Mouse (Mus musculus) CD4-positive helper T cell, adult 2 months (primary cell): ENCODE results near the gene Mrto4.
"Not testable (repeated sequence)": the region's sequence is repeated elsewhere in the genome, so short reads cannot be mapped to it uniquely, and the experiment has no call there.

Experiments used
- DNase-seq: peaks from one replicate; pipeline ENCODE4 v3.0.0-alpha.2; 2012; ENCODE audit warnings: low read depth, missing footprints, low spot score

Mrto4 gene

DNA sequence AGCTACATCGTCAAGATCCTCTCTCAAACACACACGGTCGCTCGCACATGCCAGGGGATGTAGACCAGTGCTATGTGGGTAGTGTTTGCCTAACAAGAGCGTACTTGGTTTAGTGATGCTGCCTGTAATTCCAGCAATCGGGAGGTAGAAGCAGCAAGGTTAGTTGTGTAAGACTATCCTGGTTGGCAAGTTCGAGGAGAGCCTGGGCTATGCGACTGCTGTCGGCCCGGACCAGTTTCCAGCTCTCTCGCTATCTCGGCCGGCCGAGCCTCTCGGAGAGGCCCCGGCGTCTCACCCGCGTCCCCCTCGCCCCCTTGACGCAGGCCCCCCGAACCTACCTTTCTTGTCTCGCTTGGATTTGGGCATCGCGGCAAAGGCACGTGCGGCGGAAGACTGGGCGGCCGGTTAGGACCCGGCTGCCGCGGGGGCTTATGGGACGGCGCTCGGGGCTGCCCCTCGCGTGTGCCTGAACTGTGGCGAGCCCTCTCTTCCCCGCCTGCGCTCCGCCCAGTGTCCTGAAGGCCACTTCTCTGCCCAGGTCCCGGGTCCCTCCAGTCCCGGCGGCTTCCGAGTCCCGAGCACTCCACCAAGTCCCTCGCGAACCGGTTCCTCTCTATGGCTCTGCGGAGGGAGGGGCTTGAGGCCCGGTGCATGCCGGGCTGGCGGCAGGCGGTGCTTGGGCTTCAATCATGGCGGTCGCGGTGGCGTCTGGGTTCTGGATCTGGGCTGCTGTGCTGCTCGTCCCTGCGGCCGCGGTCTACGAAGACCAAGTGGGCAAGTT lies at the start of gene Mrto4, which contains the start of the genes Emc1 and Ubr4:
Gene Mrto4, minus strand, starts transcription at position 646 of the 781 bp plus-strand sequence.
Gene Emc1, plus strand, starts transcription at position 657 of the 781 bp plus-strand sequence.
Gene Ubr4, plus strand, starts transcription at position 679 of the 781 bp plus-strand sequence.
- peak; percentile 88 for DNase-seq

GRCm38 (mm10) chr4:139400487-139400886 lies 48.1 kb upstream of the Mrto4 start:
- DNase-seq: no peak

- no peak for DNase-seq
Measured at GRCm38 (mm10) chr4:139395431-139395830, 43.1 kb upstream of the Mrto4 start.

- no peak for DNase-seq
Measured at GRCm38 (mm10) chr4:139389557-139389956, 37.2 kb upstream of the Mrto4 start.

- DNase-seq: no peak
Measured at GRCm38 (mm10) chr4:139386869-139387319, 34.5 kb upstream of the Mrto4 start.

GRCm38 (mm10) chr4:139385841-139386240 lies 33.5 kb upstream of the Mrto4 start:
- DNase-seq: not testable (repeated sequence)

- no peak for DNase-seq
Measured at GRCm38 (mm10) chr4:139382231-139382630, 29.9 kb upstream of the Mrto4 start.

DNA sequence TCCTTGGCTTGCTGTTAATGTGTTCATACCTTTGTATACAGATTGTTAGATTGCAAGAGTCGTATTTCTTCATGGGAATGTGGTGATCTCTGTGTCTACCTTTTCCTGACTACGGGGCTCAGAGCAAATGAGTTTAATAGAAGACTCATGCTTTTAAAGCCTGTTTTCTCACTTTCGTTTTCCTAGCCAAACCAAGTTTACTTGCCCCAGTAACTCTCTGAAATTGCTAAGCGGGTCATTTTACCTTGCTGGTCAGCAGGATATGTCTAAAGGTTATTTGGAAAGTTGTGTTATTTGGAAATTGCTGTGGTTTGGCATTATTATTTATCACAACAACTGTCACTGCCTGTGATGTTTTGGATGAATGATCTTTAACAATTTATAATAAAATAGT lies 29.1 kb upstream of the Mrto4 start:
- no peak for DNase-seq

GRCm38 (mm10) chr4:139380775-139381451 lies 28.5 kb upstream of the Mrto4 start:
- DNase-seq: no peak

DNA sequence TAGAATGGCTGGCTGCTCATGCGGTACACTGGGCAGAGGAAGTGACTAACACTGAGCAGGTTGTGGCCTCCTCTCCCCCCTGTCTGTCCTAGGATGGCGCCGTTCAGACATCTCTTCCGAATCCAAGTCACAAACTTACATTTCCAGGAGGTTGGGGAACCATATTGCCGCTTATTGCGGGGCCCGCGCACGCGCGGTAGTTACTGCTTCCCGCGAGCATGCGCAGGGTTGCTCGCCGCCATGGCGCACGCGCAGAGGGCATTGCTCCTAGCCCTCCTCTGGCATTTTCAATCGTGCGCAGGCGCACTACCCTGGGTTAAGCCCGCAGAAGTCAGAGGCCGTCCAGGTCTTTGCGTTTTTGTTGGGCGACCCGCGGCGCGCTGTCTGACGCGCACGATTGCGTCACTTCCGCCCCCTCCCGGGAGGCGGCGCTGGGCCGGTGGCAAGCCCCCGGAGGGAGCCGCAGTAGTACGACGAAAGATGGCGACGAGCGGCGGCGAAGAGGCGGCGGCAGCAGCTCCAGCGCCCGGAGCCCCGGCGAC lies 27.9 kb upstream of the Mrto4 start:
- peak; percentile 100 for DNase-seq

DNA sequence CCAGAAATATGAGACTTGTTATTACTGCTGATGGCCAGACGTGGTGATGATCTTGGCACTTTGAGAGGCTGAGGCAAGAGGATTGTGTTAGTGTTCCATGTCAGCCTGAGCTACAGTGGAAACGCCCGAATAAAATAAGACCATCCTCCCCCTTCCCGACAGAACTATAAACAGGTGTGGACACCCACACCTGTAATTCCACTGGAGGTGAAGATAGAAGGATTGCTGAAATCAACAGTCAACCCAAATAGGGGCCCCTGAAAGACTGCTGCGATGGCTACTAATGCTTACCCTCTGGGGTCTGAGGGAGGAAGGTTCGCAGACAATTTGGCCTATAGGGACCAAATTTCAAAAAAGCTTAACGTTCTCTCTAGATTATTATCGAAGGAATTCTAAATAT lies 27.3 kb upstream of the Mrto4 start:
- DNase-seq: peak; percentile 11

DNA sequence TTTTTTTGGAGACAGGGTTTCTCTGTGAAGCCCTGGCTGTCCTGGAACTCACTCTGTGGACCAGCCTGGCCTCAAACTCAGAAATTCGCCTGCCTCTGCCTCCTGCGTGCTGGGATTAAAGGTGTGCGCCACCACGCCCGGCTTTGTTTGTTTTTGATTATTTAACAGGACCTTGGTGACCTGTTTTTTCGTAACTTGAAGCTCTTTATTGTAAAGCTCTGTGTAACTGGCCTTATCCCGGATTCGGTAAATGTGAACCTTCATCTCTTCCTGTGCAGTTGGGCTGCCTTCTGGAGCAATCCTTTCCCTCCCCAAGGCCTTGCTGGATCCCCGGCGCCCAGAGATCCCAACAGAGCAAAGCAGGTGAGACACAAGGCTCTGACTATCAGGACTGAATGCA lies 21.2 kb upstream of the Mrto4 start:
- DNase-seq: no peak

DNA sequence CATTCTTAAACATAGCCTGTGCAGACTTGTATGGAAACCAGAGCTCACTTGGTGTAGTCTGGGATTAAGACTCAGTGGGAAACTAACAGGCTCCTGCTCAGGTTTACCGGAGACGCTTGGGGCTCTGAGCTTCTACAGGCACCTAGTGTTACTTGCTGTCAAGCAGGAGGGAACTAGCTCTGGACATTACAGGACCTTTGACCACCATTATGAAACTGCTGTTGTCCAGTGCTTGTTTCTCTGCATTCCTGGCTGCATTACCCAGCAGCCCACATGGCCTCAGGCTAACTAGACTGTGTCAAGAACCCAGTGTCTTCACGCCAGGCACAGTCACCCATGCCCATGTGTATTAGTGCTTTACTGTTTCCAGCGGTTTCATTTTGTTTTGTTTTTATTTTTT lies 20.8 kb upstream of the Mrto4 start:
- no peak for DNase-seq

GRCm38 (mm10) chr4:139368038-139368437 lies 15.7 kb upstream of the Mrto4 start:
- no peak for DNase-seq

- no peak for DNase-seq
Measured at GRCm38 (mm10) chr4:139367336-139367735, 15.0 kb upstream of the Mrto4 start.

- no peak for DNase-seq
Measured at GRCm38 (mm10) chr4:139360761-139361548, 8.6 kb upstream of the Mrto4 start.

GRCm38 (mm10) chr4:139357211-139357610 lies 4.8 kb upstream of the Mrto4 start:
- no peak for DNase-seq

GRCm38 (mm10) chr4:139352832-139353231 lies 456 bp upstream of the Mrto4 start:
- DNase-seq: no peak

GRCm38 (mm10) chr4:139345416-139346019 lies 6.9 kb downstream of the Mrto4 start:
- no peak for DNase-seq

- DNase-seq: no peak
Measured at GRCm38 (mm10) chr4:139343718-139344117, 8.7 kb downstream of the Mrto4 start.

DNA sequence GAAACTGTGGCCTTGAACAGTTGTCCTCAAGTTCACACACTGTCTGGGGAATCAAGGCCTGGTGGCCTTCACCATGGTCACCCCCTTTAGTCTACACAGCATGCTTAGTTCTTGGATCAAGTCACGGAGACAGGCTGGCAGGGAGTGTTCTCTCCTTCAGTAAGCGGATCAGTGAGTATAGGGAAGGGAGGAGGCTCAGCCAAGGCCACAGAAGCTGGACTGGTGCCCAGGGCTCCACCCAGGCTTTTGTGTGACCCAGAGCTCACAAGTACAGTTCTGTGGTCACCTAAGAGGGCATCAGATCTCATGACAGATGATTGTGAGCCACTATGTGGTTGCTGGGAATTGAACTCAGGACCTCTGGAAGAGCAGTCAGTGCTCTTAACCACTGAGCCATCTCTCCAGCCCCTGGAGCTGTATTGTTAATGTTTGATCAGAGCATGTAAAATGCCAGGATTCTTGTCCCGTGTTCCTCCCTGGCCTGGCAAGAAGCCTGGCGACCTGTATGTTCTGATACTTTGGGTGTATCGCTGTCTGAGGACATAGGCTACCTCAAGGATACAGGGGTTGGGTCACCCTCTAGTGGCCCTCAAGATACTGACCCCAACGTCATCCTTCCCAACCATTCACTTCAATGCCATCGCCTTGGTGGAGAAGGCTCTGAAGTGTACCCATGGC lies 10.7 kb downstream of the Mrto4 start:
- no peak for DNase-seq
